Mouse (Mus musculus) forebrain, embryonic 16.5 days (tissue): ENCODE data around the gene Olfr571. TPM values are rescaled to one million over a fixed set of nuclear protein-coding genes. Genes with fewer than 3 reads are reported as not detected.

ENCODE experiments used
- ATAC-seq: fragments of 200-750 bp; cut with Nextera tagmentation; 2 replicates; pipeline ENCODE4 v1.8.0; 2017; ENCODE audit warnings: mild to moderate bottlenecking, moderate library complexity
- H3K27ac ChIP-seq: fragments of 300-500 bp; sonication (generic); 2 replicates; pipeline ENCODE4 v1.5.1; 2014; ENCODE audit warnings: low read length, control low read depth
- H3K27me3 ChIP-seq: fragments of 300-500 bp; sonication (generic); replicated peaks from 2 replicates; pipeline ENCODE4 v1.6.1; 2014; ENCODE audit warnings: low read length; ENCODE audit not compliant: control insufficient read depth, insufficient read depth
- H3K36me3 ChIP-seq: fragments of 300-500 bp; sonication (generic); 2 replicates; pipeline ENCODE4 v1.6.1; 2014; ENCODE audit not compliant: control insufficient read depth, insufficient read depth
- H3K4me1 ChIP-seq: fragments of 300-500 bp; sonication (generic); replicated peaks from 2 replicates; pipeline ENCODE4 v1.6.1; 2014; ENCODE audit warnings: low read length; ENCODE audit not compliant: control insufficient read depth, insufficient read depth
- H3K4me2 ChIP-seq: fragments of 300-500 bp; sonication (generic); 2 replicates; pipeline ENCODE4 v1.6.1; 2014; ENCODE audit warnings: mild to moderate bottlenecking, low read length, control low read depth
- H3K4me3 ChIP-seq: fragments of 300-500 bp; sonication (generic); replicated peaks from 2 replicates; pipeline ENCODE4 v1.5.1; 2014; ENCODE audit warnings: mild to moderate bottlenecking, low read length, control low read depth
- H3K9ac ChIP-seq: fragments of 300-500 bp; sonication (generic); replicated peaks from 2 replicates; pipeline ENCODE4 v1.6.1; 2014; ENCODE audit warnings: low read depth, low read length, control low read depth
- H3K9me3 ChIP-seq: fragments of 300-500 bp; sonication (generic); 2 replicates; pipeline ENCODE4 v1.6.1; 2016; ENCODE audit warnings: low read length; ENCODE audit not compliant: control insufficient read depth
- WGBS: fragments of 180-500 bp; shearing (Covaris S2); extraction: QIAGEN DNeasy Blood & Tissue Kit; methylation state at CpG from one replicate; pipeline ENCODE4 v1.1.7; 2014; 5-methylcytosine and 5-hydroxymethylcytosine counted together
- polyA plus RNA-seq: library from polyadenylated mRNA; unstranded; fragments of >200 nt; fragmentation: Nextera tagmentation; extraction: Ambion mirVana; gene quantifications from 2 replicates; pipeline ENCODE4 v1.2.1, GENCODE M21; 2015

Gene Olfr571
- polyA plus RNA-seq, 1 experiment from 2014 or later: not detected

DNA sequence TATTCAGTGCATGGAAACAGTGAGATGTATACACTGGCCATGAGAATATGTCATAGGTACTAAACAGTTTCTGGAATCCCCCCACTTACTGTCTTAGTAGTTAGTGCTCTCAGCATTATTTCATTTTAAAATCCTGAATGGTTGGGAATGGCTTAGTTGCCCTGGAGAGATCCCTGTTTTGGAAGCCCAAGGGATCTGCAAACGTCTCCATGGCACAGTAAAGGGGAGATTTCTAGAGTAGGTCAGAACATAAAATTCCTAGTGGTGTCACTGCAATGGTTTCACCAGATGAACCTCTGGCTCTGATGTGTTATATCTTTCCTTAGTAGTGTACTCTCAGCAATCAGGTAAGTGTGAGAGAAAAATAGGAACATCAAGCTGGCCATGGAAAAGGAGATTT, 6.8 kb upstream of the Olfr571 start, which contains the start of gene Olfr572:
TSS of gene Olfr572 (plus strand) at position 301 of the 400 bp plus-strand sequence.
- no peak for ATAC-seq
- no peak within 1 kb of the TSS for H3K4me3 ChIP-seq
- H3K36me3 ChIP-seq: no peaks in the 10 kb centered on the region
- H3K9ac ChIP-seq: no peak within 1 kb of the TSS
- H3K4me1 ChIP-seq: no peaks in the 10 kb centered on the region
- no peak within 1 kb of the TSS for H3K4me2 ChIP-seq
- H3K27me3 ChIP-seq: no peaks in the 10 kb centered on the region
- H3K27ac ChIP-seq: no peak within 1 kb of the TSS
- H3K9me3 ChIP-seq: no peaks in the 10 kb centered on the region
- 76% methylated on average over 1 of the region's 1 CpGs for WGBS

DNA sequence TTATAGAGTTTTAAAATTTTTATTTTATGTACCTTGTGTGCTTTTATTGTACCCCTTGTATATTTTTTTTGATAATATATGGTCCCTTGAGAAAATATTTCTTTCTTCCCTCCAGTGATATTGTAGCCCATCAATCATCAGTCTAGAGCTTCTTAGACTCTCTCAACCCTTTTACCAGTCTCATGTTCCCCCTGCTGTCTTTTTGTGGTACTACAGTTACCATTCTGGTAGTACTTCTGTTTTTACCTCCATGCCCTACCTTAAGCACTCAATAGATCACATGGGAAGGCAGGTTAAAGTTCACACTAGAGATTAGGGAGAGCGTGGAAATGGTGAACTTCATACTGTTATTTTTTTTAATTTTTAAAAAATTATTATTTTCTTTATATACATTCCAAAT, 2.3 kb upstream of the Olfr571 start:
- Histone ChIP-seq H3K4me1 (no peaks in the 10 kb centered on the region), H3K9ac (no peak overlapping the region), H3K27me3 (no peaks in the 10 kb centered on the region), H3K4me3 (no peak overlapping the region), H3K4me2 (no peak overlapping the region), H3K9me3 (no peaks in the 10 kb centered on the region), H3K27ac (no peak overlapping the region), H3K36me3 (no peaks in the 10 kb centered on the region)
- 19% methylated on average over 1 of the region's 1 CpGs for WGBS
- ATAC-seq: peak; percentile 70; the same call in 1 of the 2 replicates

- no peak for ATAC-seq
- no peaks in the 10 kb centered on the region for H3K36me3 ChIP-seq
- H3K27me3 ChIP-seq: no peaks in the 10 kb centered on the region
- no peak overlapping the region for H3K4me3 ChIP-seq
- no peak overlapping the region for H3K4me2 ChIP-seq
- H3K9me3 ChIP-seq: no peaks in the 10 kb centered on the region
- H3K27ac ChIP-seq: no peak overlapping the region
- no peaks in the 10 kb centered on the region for H3K4me1 ChIP-seq
- H3K9ac ChIP-seq: no peak overlapping the region
- 84% methylated on average over 5 of the region's 5 CpGs for WGBS
Measured at GRCm38 (mm10) chr7:102916405-102916804, 931 bp downstream of the Olfr571 start.

DNA sequence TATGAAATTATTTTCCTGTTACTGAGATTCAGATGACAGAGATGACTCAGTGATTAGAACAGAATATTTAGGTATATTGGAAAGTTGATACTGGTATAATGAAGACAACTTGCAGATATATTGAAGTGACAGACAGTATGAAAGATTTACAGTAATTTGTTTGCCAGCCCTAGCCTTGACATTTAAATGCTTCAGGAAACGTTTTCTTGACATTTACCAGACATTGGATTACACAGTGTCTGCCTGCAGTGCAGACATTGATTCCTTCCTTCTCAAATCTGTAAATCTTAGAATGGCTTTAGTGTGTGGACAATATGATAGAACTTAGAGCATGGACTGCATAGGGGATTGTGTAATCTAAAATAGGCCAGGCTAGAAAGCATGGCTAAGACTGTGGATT, 2.1 kb downstream of the Olfr571 start:
- no peaks in the 10 kb centered on the region for H3K27me3 ChIP-seq
- no peaks in the 10 kb centered on the region for H3K4me1 ChIP-seq
- no peak overlapping the region for H3K4me2 ChIP-seq
- H3K36me3 ChIP-seq: no peaks in the 10 kb centered on the region
- no peak overlapping the region for H3K4me3 ChIP-seq
- ATAC-seq: no peak
- H3K9ac ChIP-seq: no peak overlapping the region
- WGBS: 40% methylated on average over 1 of the region's 1 CpGs
- no peaks in the 10 kb centered on the region for H3K9me3 ChIP-seq
- no peak overlapping the region for H3K27ac ChIP-seq

DNA sequence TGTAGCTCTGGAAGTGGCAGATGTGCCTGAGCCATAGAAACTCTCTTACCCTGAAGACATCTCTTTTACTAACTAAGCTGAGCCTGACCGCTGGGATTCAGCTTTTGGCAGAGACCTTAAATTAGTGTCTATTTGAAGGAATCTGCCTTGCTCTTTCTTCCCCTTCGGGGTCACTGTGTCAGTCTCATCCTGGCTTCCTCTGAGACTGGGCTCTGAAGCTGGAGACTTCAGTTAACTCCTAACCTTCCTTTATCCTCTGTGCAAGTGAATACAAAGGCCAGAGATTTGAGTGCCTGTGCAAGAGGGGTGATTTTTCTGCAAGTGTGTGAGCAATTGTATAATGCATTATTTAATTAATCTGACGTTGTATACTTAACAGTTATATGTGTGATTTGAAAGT, 26.6 kb downstream of the Olfr571 start, which contains the start of gene Olfr569:
TSS of gene Olfr569 (minus strand) at position 101 of the 400 bp plus-strand sequence.
- ATAC-seq: no peak
- Histone ChIP-seq H3K4me1 (no peaks in the 10 kb centered on the region), H3K4me3 (no peak within 1 kb of the TSS), H3K36me3 (no peaks in the 10 kb centered on the region), H3K9ac (no peak within 1 kb of the TSS), H3K9me3 (no peaks in the 10 kb centered on the region), H3K27me3 (no peaks in the 10 kb centered on the region), H3K4me2 (no peak within 1 kb of the TSS), H3K27ac (no peak within 1 kb of the TSS)
- WGBS: 58% methylated on average over 3 of the region's 3 CpGs

GRCm38 (mm10) chr7:102876822-102877221, 40.5 kb downstream of the Olfr571 start, which contains the start of gene Olfr568:
Gene Olfr568, plus strand, starts transcription at chr7:102877122.
- no peaks in the 10 kb centered on the region for H3K36me3 ChIP-seq
- H3K4me1 ChIP-seq: no peaks in the 10 kb centered on the region
- no peak for ATAC-seq
- H3K9me3 ChIP-seq: no peaks in the 10 kb centered on the region
- no peak within 1 kb of the TSS for H3K27ac ChIP-seq
- H3K4me2 ChIP-seq: no peak within 1 kb of the TSS
- no peaks in the 10 kb centered on the region for H3K27me3 ChIP-seq
- H3K9ac ChIP-seq: no peak within 1 kb of the TSS
- no peak within 1 kb of the TSS for H3K4me3 ChIP-seq

DNA sequence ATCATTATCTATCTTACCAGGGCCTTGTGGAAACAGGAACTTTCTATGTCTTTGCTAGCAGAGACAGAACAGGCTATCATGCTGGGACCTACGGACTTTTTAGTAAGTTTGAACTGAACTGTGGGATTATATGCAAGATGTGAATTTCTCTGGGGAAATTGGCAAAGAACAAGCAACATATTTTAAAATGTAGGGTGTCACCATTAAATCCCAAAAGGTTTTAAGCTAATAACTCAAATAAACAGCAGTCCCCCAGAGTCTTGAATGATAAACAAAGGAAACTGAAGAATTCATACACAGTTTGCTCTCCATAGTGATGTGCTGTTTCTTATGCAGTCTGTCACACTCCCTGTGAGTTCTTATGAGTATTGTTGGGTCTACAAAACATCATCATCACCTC, 58.7 kb downstream of the Olfr571 start, which contains the start of gene Olfr566:
TSS of gene Olfr566 (minus strand) at position 101 of the 400 bp plus-strand sequence.
- no peaks in the 10 kb centered on the region for H3K9me3 ChIP-seq
- H3K9ac ChIP-seq: no peak within 1 kb of the TSS
- no peak within 1 kb of the TSS for H3K4me2 ChIP-seq
- no peak for ATAC-seq
- no peak within 1 kb of the TSS for H3K27ac ChIP-seq
- H3K4me3 ChIP-seq: no peak within 1 kb of the TSS
- WGBS: 90% methylated on average over 1 of the region's 1 CpGs
- no peaks in the 10 kb centered on the region for H3K36me3 ChIP-seq
- no peaks in the 10 kb centered on the region for H3K27me3 ChIP-seq
- no peaks in the 10 kb centered on the region for H3K4me1 ChIP-seq

GRCm38 (mm10) chr7:102855807-102856206, 61.5 kb downstream of the Olfr571 start:
- no peaks in the 10 kb centered on the region for H3K36me3 ChIP-seq
- H3K27ac ChIP-seq: no peak overlapping the region
- H3K9ac ChIP-seq: no peak overlapping the region
- H3K4me3 ChIP-seq: no peak overlapping the region
- no peaks in the 10 kb centered on the region for H3K27me3 ChIP-seq
- H3K4me1 ChIP-seq: no peaks in the 10 kb centered on the region
- H3K9me3 ChIP-seq: no peaks in the 10 kb centered on the region
- H3K4me2 ChIP-seq: no peak overlapping the region
- ATAC-seq: no peak
